Mouse (Mus musculus): Measurements from ENCODE around the gene Copg2. TPM values are rescaled to one million over a fixed set of nuclear protein-coding genes. Genes with fewer than 3 reads are reported as not detected.

The Copg2 gene
- total and polyA plus RNA-seq, 3 experiments: 20.4 to 45.8 (median 32.8) TPM

DNA sequence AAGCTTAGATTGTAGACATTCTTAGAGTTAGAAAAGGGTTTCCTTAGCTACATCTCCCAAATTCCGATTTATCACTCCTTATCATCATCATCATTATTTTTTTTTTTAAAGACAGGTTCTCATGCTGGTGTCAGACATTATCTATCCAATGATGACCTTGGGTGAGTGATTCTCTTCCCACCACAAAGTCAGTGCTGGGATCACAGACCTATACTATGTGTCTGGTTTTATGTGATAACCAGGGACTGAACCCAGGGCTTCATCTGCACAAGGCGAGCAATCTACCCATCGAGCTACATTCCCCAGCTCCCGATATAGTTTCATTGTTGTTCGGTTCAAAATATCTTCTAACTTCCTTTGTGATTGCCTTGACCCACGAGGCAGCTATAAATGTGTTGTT, 183.1 kb downstream of the Copg2 start:
- Histone ChIP-seq H3K4me3 (ENCODE audit: low read depth, low read length) (no peak overlapping the region), H3K4me1 (ENCODE audit: insufficient read depth, low read depth, low read length) (no peaks in the 10 kb centered on the region; the same call in 1 of the 2 replicates), H3K27me3 (ENCODE audit: insufficient read depth, low read length) (peaks cover 22% of the 10 kb centered on the region), H3K36me3 (replicated peaks) (no peaks in the 10 kb centered on the region), H3K9me3 (replicated peaks) (no peaks in the 10 kb centered on the region)
- TF ChIP-seq GATA1 (IDR thresholded peaks at IDR 0.05; ENCODE audit: borderline replicate concordance, low read length): no peak
- no peak for DNase-seq (ENCODE audit: low spot score)
- ATAC-seq (ENCODE audit: extremely low read depth, insufficient number of reproducible peaks, low FRiP score, poor library complexity, severe bottlenecking): no peak

DNA sequence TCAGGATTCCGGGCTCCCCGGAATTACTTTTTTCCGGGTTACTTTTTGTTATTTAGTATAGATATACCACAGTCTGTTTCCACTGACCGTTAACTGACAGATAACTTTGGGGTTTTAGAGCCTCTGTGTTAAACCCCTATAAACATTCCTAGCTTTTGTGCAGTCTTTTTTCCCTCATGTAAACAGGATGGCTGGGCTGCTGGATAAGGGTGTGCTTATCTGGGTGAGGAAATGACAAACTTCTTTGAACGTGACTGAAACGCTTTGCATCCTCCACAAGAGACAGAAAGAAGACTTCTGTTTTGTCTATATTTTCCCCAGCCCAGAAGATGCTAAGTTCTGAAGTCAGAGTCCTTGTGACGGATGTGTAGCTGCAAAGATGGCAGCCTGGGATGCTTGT, 184.1 kb downstream of the Copg2 start:
- no peak for TF ChIP-seq TAL1 (conservative IDR thresholded peaks at IDR 0.05; ENCODE audit: low read depth, low read length)
- TF ChIP-seq CTCF (IDR thresholded peaks at IDR 0.05; ENCODE audit: low read depth, low read length): no peak
- no peak for TF ChIP-seq GATA1 (IDR thresholded peaks at IDR 0.05; ENCODE audit: borderline replicate concordance, low read length)
- TF ChIP-seq POLR2AphosphoS5 (IDR thresholded peaks at IDR 0.05; ENCODE audit: insufficient replicate concordance, low read depth, low read length): no peak
- no peak for TF ChIP-seq GATA2 (IDR thresholded peaks at IDR 0.05; ENCODE audit: borderline replicate concordance, low read depth, low read length)
- no peaks in the 10 kb centered on the region for H3K36me3 ChIP-seq (replicated peaks)
- H3K4me3 ChIP-seq (ENCODE audit: low read depth, low read length): no peak overlapping the region
- no peak for ATAC-seq (ENCODE audit: extremely low read depth, insufficient number of reproducible peaks, low FRiP score, poor library complexity, severe bottlenecking)
- H3K9me3 ChIP-seq (replicated peaks): no peaks in the 10 kb centered on the region
- H3K4me1 ChIP-seq (ENCODE audit: insufficient read depth, low read depth, low read length): no peaks in the 10 kb centered on the region; the same call in 1 of the 2 replicates
- no peak for DNase-seq (ENCODE audit: low spot score)
- H3K27me3 ChIP-seq (ENCODE audit: insufficient read depth, low read length): peaks cover 25% of the 10 kb centered on the region

DNA sequence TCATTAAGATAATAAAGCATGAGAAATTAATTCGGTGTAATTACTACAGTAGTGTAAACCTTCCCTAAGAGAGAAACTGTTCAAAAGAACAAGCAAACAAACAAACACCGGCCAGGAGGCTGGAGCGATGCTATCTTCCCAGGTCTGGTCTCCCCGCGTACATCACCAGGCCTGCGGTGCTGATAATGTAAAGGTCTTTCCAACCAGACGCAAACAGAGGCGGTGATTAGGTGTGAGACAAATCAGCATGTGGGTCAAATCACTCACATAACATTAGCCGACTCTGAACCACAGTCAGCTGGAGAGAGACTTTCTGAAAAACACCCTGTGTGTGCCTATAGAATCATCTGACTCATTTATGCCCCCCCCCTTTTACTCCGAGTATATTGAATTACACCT, 185.2 kb downstream of the Copg2 start:
- Histone ChIP-seq H3K9me3 (replicated peaks) (no peaks in the 10 kb centered on the region), H3K27me3 (ENCODE audit: insufficient read depth, low read length) (peaks cover 20% of the 10 kb centered on the region), H3K36me3 (replicated peaks) (no peaks in the 10 kb centered on the region), H3K4me1 (ENCODE audit: insufficient read depth, low read depth, low read length) (no peaks in the 10 kb centered on the region; the same call in 1 of the 2 replicates), H3K4me3 (ENCODE audit: low read depth, low read length) (no peak overlapping the region)
- TF ChIP-seq GATA2 (IDR thresholded peaks at IDR 0.05; ENCODE audit: borderline replicate concordance, low read depth, low read length) (no peak), POLR2AphosphoS5 (IDR thresholded peaks at IDR 0.05; ENCODE audit: insufficient replicate concordance, low read depth, low read length) (no peak), GATA1 (IDR thresholded peaks at IDR 0.05; ENCODE audit: borderline replicate concordance, low read length) (no peak), CTCF (IDR thresholded peaks at IDR 0.05; ENCODE audit: low read depth, low read length) (no peak), TAL1 (conservative IDR thresholded peaks at IDR 0.05; ENCODE audit: low read depth, low read length) (no peak)
- no peak for DNase-seq (ENCODE audit: low spot score)
- ATAC-seq (ENCODE audit: extremely low read depth, insufficient number of reproducible peaks, low FRiP score, poor library complexity, severe bottlenecking): no peak

DNA sequence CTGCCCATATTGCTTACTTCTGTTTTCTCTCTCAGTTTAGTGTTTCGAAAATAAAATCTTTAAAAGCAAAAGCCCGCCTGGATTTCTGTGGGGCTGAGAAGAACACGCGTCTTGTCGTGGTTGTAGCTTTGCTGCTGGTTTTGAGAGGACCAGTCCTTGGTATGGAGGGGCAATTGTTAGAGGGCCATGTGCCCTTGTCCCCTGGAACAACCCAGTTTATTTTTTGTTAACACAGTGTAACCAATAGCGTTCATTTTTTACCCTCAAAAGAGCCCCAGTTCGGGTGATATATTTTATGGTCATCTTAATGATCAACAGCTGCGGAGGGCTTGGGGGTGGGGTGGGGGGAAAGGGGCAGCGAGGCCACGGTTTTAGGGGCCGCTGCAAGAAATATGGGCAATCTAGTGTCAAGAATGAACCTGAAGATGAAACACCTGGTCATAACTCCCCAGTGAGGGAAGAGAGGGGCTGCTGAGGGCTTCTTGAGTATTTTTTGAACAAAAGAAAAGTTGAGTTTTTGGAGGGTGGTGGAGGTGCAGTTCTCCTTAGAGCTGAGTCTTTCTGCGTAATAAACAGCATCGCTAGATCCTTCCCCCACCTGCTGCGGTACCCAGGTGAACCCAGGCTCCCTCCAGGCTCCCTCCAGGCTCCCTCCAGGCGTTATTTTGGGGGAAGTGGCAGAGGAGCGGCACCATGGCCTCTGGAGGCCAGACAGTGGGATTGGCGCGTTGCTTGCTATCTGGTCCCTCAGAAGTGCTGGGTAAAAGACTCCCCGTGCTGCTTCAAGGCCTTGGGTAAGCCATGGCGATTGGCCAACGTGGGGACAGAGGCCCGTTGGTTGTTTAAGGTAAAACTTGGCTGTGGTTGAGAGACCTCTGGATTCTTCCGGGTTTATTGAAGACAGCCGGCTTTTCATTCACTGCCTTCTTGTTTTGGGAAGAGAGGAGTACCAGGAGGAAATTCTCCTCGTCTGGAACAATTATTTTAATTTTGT, 185.9 kb downstream of the Copg2 start:
- H3K4me3 ChIP-seq (ENCODE audit: low read depth, low read length): no peak overlapping the region
- no peak for DNase-seq (ENCODE audit: low spot score)
- H3K9me3 ChIP-seq (replicated peaks): no peaks in the 10 kb centered on the region
- no peak for ATAC-seq (ENCODE audit: extremely low read depth, insufficient number of reproducible peaks, low FRiP score, poor library complexity, severe bottlenecking)
- no peaks in the 10 kb centered on the region; the same call in 1 of the 2 replicates for H3K4me1 ChIP-seq (ENCODE audit: insufficient read depth, low read depth, low read length)
- TF ChIP-seq GATA2 (IDR thresholded peaks at IDR 0.05; ENCODE audit: borderline replicate concordance, low read depth, low read length) (no peak), POLR2AphosphoS5 (IDR thresholded peaks at IDR 0.05; ENCODE audit: insufficient replicate concordance, low read depth, low read length) (no peak), GATA1 (IDR thresholded peaks at IDR 0.05; ENCODE audit: borderline replicate concordance, low read length) (no peak), TAL1 (conservative IDR thresholded peaks at IDR 0.05; ENCODE audit: low read depth, low read length) (no peak), CTCF (IDR thresholded peaks at IDR 0.05; ENCODE audit: low read depth, low read length) (no peak)
- H3K27me3 ChIP-seq (ENCODE audit: insufficient read depth, low read length): peaks cover 24% of the 10 kb centered on the region
- no peaks in the 10 kb centered on the region for H3K36me3 ChIP-seq (replicated peaks)

DNA sequence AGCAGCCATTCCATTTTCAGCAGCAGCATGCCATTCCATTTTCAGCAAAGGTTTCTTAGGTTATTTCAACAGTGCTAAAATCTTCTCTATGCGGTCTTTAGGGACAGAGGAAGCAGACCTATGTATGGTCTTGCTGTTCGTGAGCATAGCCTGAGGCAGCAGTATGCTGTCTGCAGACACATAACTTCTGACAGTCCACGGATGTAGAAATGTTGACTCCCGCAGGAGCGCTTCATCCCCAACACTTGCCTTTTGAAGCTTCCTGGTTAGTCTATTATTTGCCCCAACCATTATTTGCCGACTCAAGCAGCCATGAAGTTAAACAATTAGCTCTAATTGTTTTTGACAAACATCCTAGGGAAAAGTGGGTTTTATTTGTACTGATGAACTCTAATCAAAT, 187.5 kb downstream of the Copg2 start:
- Histone ChIP-seq H3K4me1 (ENCODE audit: insufficient read depth, low read depth, low read length) (no peaks in the 10 kb centered on the region; the same call in 1 of the 2 replicates), H3K27me3 (ENCODE audit: insufficient read depth, low read length) (peaks cover 27% of the 10 kb centered on the region), H3K4me3 (ENCODE audit: low read depth, low read length) (no peak overlapping the region), H3K9me3 (replicated peaks) (no peaks in the 10 kb centered on the region), H3K36me3 (replicated peaks) (no peaks in the 10 kb centered on the region)
- DNase-seq (ENCODE audit: low spot score) (no peak), ATAC-seq (ENCODE audit: extremely low read depth, insufficient number of reproducible peaks, low FRiP score, poor library complexity, severe bottlenecking) (no peak)
- TF ChIP-seq CTCF (IDR thresholded peaks at IDR 0.05; ENCODE audit: low read depth, low read length) (no peak), POLR2AphosphoS5 (IDR thresholded peaks at IDR 0.05; ENCODE audit: insufficient replicate concordance, low read depth, low read length) (no peak), GATA2 (IDR thresholded peaks at IDR 0.05; ENCODE audit: borderline replicate concordance, low read depth, low read length) (no peak), GATA1 (IDR thresholded peaks at IDR 0.05; ENCODE audit: borderline replicate concordance, low read length) (no peak), TAL1 (conservative IDR thresholded peaks at IDR 0.05; ENCODE audit: low read depth, low read length) (no peak)

DNA sequence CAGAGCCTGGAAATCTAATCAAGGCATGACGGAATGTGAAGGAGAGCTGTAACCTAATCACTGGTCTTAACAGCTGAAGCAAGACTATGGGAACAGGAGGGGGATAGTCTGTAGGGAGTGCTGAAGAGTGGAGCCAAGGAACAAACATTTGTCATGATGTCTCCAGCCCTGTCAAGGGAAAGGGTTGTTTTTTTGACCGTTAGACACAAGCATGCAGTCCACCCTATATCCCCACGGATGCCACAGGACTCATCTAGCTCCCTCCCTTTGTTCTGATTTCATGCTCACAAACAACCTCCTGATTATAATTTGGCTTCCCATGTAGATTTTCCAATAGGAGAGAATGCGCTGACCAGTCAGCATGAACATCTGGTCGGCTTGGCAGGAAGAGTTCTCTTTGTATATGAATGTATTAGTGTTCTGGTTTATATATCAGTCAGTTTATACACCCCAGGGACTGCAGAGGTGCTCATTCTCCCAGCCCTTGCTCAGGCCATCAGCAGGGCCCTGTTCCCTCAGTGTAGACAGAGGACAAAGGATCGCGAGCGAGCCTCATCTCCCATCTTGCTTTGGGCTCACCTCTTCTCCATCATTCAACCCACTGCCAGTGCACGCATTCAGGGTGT, 192.5 kb downstream of the Copg2 start:
- no peak for ATAC-seq (ENCODE audit: extremely low read depth, insufficient number of reproducible peaks, low FRiP score, poor library complexity, severe bottlenecking)
- Histone ChIP-seq H3K27me3 (ENCODE audit: insufficient read depth, low read length) (peaks cover 37% of the 10 kb centered on the region), H3K9me3 (replicated peaks) (no peaks in the 10 kb centered on the region), H3K36me3 (replicated peaks) (no peaks in the 10 kb centered on the region), H3K4me1 (ENCODE audit: insufficient read depth, low read depth, low read length) (no peaks in the 10 kb centered on the region), H3K4me3 (ENCODE audit: low read depth, low read length) (no peak overlapping the region)
- no peak for DNase-seq (ENCODE audit: low spot score)
- TF ChIP-seq CTCF (IDR thresholded peaks at IDR 0.05; ENCODE audit: low read depth, low read length) (no peak), TAL1 (conservative IDR thresholded peaks at IDR 0.05; ENCODE audit: low read depth, low read length) (no peak), POLR2AphosphoS5 (IDR thresholded peaks at IDR 0.05; ENCODE audit: insufficient replicate concordance, low read depth, low read length) (no peak), GATA1 (IDR thresholded peaks at IDR 0.05; ENCODE audit: borderline replicate concordance, low read length) (no peak), GATA2 (IDR thresholded peaks at IDR 0.05; ENCODE audit: borderline replicate concordance, low read depth, low read length) (no peak)

All from G1E (cell line).